Mouse (Mus musculus): ENCODE measurements around the gene Wdr77. TPM values are rescaled to one million over a fixed set of nuclear protein-coding genes. Genes with fewer than 3 reads are reported as not detected.
A peak's percentile ranks its signal among the peaks of the same experiment; 100 is the strongest.
"Not testable (repeated sequence)": the region's sequence is repeated elsewhere in the genome, so short reads cannot be mapped to it uniquely, and the experiment has no call there.

Wdr77 gene
- polyA plus RNA-seq, 2 experiments from 2014 or later, result 59.5 to 64.4 TPM

- no peak for ATAC-seq
Observed at GRCm38 (mm10) chr3:105951348-105951747, 7.8 kb upstream of the Wdr77 start.

GRCm38 (mm10) chr3:105957235-105957634, 1.9 kb upstream of the Wdr77 start:
- no peak for ATAC-seq

DNA sequence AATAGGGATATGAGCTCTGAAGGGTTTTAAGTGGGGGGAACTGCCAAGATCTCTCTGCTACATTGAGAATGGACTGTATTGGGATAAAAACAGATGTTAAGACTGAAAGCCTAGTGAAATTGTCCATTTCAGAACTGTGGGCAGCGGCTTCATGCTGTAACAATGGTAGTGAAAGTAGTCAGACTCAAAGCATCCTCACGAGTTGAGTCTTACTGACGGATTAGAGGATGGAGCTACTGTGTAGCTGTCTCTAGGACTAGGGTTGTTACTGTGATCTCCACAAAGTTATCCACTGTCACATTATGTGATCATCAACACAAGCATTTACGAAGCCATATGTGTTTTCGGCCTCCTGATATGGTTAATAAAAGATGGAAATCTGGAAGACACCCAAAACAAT, 965 bp upstream of the Wdr77 start:
- no peak for ATAC-seq

GRCm38 (mm10) chr3:105959585-105959984, 416 bp downstream of the Wdr77 start:
- ATAC-seq, result no peak

DNA sequence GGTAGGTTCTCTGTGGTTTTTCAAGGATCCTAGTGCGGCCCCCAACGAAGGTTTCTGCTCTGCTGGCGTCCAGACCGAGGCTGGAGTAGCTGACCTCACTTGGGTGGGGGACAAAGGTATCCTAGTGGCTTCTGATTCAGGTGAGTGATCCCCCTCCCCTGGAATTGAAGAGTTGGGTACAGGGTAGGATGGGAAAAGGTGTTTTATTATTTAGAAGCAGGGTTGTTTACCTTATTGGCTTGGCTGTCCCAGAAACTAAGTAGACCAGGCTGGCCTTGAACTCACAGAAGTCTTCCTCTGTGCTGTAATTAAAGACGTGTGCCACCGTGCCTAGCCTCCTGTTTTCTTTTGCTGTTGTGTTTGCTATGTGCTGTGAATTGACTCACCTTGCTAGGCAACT, 830 bp downstream of the Wdr77 start, which contains the start of gene Atp5f1:
Atp5f1 (minus strand) TSS at position 101 of the 400 bp plus-strand sequence.
- no peak for ATAC-seq

DNA sequence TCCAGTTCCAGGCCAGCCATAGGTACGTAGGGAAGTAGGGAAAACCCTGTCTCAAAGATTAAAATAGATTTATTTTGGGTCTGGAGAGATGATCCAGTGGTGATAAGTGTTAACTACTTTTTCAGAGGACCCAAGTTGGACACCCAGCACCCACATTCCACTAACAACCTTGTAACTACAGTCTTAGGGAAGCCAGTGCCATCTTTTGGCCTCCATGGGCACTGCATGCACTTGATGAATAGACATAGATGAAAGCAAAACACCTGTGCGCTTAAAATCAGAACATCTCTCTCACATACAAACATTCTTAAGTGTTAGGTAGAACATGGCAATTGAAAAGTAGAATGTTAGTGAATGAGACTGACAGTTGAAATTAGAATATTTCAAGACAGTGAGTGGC, 1.5 kb downstream of the Wdr77 start:
- ATAC-seq, result no peak

GRCm38 (mm10) chr3:105971831-105972446, 12.8 kb downstream of the Wdr77 start:
- ATAC-seq, result no peak

DNA sequence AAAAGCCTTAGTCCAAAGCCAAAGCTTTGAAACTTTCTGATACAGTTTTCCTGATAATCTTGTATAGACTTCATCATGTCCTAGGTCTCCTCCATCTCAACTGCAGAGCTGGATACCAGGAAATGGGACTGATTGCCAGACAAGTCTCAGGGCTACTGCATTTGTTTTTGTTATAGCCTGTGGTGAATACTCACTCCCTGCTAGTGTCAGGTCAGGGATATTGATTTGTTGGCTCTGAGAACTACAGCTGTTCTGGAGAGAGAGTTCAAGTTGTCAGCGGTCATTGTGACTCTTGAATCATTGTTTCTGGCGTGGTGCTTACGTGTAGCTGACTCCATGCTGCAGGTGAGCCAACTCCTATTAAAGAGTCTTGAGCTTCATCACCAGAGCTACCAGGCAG, 14.2 kb downstream of the Wdr77 start, which contains the start of gene Ovgp1:
Ovgp1 (plus strand) TSS at position 301 of the 400 bp plus-strand sequence.
- no peak for ATAC-seq

GRCm38 (mm10) chr3:105974174-105974573, 15.0 kb downstream of the Wdr77 start:
- ATAC-seq, result no peak

DNA sequence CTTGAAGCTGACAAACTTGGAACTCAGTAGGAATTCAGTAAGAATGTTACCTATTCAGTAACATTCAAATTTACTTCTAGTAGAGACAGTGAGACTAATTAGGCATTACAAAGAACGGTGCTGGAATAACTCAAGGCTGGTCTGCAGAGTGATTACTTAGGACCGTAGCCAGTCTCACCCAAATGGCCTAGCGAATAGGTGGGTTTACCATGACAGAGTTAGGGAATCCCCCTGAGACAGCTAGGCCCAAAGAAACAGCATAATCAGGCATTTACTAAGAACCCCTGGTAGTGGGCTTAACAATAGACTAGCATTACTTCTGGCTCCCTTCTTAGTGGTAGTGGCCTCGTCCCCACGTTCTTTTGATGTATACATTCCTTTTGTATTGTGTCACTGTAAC, 30.4 kb downstream of the Wdr77 start:
- ATAC-seq, result not testable (repeated sequence)

DNA sequence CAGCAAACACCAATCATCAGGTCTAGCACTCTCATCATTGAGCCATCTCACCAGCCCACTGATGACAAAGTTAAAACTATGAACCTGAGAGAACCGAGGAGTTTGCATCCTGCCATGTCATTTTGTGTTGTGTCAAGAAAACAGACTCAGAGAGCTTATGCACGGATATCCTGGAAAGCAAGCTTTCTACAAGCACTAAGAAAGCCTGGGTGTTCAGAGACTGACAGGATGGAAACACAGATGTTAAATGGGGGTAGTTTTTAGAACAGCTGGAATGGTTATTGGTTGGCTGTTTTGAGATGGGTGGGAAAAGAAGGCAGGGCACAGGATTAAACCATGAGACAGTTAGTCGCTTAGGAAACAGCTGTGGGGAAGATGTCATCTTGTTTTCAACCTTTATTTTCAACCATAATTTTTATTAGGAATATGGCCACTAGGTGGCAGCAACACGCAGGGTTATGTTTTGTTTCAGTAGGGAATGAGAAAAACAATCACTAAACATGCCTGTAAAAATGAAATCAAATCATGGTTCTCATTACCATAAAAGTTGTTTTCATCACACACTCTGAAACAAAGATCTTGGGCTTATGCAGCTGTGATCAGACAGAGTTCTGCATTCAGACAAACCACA, 32.6 kb downstream of the Wdr77 start:
- ATAC-seq, result peak; percentile 32

GRCm38 (mm10) chr3:105994730-105995129, 35.6 kb downstream of the Wdr77 start:
- ATAC-seq, result no peak

GRCm38 (mm10) chr3:106000707-106001375, 41.7 kb downstream of the Wdr77 start:
- ATAC-seq, result peak; percentile 25

DNA sequence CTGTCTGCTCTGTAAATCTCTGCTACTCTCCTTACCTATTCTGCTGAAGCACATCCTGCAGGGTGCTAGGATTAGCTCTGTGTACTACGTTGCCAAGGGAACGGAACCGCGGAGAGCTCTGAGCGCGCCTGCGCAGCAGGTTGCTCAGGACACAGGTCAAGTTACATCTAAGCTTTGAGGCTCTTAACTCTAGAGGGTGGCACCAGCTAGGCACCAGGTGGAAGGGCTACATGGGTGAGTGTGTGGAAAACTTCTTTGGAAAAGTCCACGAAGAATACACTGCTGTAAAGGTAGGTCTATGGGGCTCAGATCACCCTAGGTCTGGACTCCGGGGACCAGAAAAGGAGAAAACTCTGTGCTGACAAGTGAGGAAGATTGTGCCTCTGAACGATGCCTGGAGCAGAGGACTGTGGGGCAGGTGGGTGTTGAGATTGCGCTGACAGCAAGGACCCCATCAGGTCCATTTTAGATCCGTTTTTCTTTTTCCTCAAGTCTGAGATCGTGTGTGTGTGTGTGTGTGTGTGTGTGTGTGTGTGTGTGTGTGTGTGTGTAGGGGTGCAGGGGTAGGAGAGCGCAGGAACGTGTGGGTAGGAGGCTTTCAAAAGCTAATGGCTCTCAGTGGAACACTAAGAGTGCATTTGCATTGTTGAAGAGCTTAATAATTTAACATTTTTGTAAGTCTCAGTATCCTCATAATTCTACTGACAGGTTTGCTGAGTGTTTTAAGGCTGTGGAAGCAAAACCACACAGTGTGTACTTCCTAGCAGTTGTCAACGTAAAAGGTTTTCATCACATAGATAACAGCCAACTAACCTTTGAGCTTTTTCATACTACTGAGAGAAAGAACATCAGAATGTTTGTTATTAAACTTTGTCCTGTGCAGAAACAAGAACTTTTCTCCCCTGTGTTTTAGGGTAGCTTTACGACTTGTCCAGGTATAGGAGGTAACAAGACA, 42.5 kb downstream of the Wdr77 start:
- ATAC-seq, result peak; percentile 95

- ATAC-seq, result peak; percentile 12
Observed at GRCm38 (mm10) chr3:106003360-106003759, 44.2 kb downstream of the Wdr77 start.

GRCm38 (mm10) chr3:106014546-106014945, 55.4 kb downstream of the Wdr77 start, which contains the start of gene Pifo:
TSS of gene Pifo (minus strand) at chr3:106014646.
- no peak for ATAC-seq

Other genes with a start within 250 kb of the Wdr77 start
- 100 to 1,000 TPM; 168 to 210 TPM for gene Rap1a, start 158.0 kb upstream of the Wdr77 start, polyA plus RNA-seq (2017; shearing (Covaris generic))
- gene Adora3, start 88.5 kb upstream of the Wdr77 start, polyA plus RNA-seq (2017; shearing (Covaris generic)), result under 1 TPM in 1 of 2 experiments, not detected in 1; 0.71 TPM
- gene Tmigd3, start 88.5 kb upstream of the Wdr77 start, polyA plus RNA-seq (2017; shearing (Covaris generic)), result not detected
- gene I830077J02Rik, start 26.7 kb upstream of the Wdr77 start, polyA plus RNA-seq (2017; shearing (Covaris generic)), result under 1 TPM in 1 of 2 experiments, not detected in 1; 0.46 TPM
- gene Atp5f1, start 730 bp downstream of the Wdr77 start, polyA plus RNA-seq (2017; shearing (Covaris generic)), result 100 to 1,000 TPM; 442 to 454 TPM
- gene Ovgp1, start 14.3 kb downstream of the Wdr77 start, polyA plus RNA-seq (2017; shearing (Covaris generic)), result 1 to 10 TPM; 1.6 to 2.2 TPM
- gene Pifo, start 55.3 kb downstream of the Wdr77 start, polyA plus RNA-seq (2017; shearing (Covaris generic)), result not detected
- 10 to 100 TPM in 1 of 2 experiments, 1 to 10 TPM in 1; 7.2 to 13.2 TPM for gene Chil5, start 73.4 kb downstream of the Wdr77 start, polyA plus RNA-seq (2017; shearing (Covaris generic))
- under 1 TPM; 0.20 to 0.59 TPM for gene Chia1, start 153.9 kb downstream of the Wdr77 start, polyA plus RNA-seq (2017; shearing (Covaris generic))
- gene Chil3, start 208.2 kb downstream of the Wdr77 start, polyA plus RNA-seq (2017; shearing (Covaris generic)), result under 1 TPM in 1 of 2 experiments, not detected in 1; 0.69 TPM

Data from activated CD4-positive, CD25-positive, alpha-beta regulatory T cell, adult 4 months (primary cell).